Mouse (Mus musculus) gonadal fat pad, adult 2 months (tissue): Measurements from ENCODE around the gene Dact2. TPM values are rescaled to one million over a fixed set of nuclear protein-coding genes. Genes with fewer than 3 reads are reported as not detected.

ENCODE experiments used
- DNase-seq: peaks from one replicate; pipeline ENCODE4 v3.0.0-alpha.2; 2012; ENCODE audit warnings: low read depth
- polyA plus RNA-seq: library from polyadenylated mRNA; depleted of rRNA; stranded (reverse); fragments of >200 nt; gene quantifications from 2 replicates; pipeline ENCODE4 v1.2.3, GENCODE M21; 2012; rRNA removed

The Dact2 gene
- polyA plus RNA-seq, result 17.7 and 20.7 TPM in 2 replicates

DNA sequence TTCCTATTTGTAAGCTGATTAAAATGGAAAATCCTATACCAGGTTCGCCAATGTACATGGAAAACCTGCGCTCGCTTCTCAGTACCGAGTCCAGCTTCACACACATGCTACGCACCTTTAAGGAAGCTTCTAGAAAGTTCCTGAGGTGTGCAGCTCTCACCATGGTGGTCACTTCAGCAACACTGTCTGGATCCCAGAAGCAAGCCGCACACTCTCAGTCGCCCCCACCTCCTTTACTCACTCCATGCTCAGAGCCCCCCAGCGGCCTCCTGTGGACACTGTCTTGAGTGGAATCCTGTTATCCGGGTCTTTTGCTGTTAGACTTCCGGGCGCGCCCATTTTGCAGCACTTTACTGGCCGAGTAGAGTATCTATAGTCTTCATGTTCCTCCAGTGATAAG lies at the start of gene Dact2:
Gene Dact2, minus strand, starts transcription at position 244 of the 400 bp plus-strand sequence.
- DNase-seq, result no peak

- no peak for DNase-seq
Measured at GRCm38 (mm10) chr17:14252456-14252855, 48.4 kb upstream of the Dact2 start.

DNA sequence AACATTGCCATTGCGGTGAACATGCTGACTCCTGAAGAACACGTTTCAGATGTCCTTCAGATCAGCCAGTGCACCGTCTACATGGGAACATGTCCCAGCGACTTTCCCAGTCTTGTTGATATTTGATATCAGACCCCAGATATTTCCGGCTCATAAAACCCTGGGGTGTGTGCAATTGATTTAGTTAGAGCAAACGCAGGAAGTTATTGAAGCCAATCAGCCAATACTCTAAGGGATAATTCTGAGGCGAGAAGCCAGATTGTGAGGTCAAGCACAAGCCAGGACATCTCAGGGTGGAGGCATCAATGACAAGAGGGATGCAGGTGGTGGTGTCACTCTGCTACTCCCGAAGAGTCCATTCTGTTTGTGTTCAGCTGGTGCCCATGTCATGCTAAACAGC lies 46.3 kb upstream of the Dact2 start:
- no peak for DNase-seq

DNA sequence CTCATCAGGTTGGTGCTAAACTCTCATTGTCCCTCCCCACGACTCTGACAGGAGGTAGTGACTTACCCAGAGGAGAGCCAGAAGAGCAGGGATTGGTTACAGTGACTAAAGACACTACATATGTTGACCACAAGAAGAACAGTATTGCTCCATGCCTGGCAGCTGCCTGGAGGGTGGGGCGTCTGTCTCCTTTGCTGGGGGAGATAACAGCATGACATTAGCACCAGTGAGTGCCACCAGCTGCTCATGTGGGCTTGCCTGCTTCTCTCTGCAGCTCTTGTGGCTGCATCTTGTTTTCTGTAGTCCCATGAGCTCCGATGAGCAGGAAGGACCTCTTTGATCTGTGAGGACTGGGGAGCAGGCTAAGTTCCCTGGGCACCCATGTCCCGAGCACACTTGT lies 45.5 kb upstream of the Dact2 start:
- DNase-seq, result no peak

- DNase-seq, result no peak
Measured at GRCm38 (mm10) chr17:14247931-14248330, 43.8 kb upstream of the Dact2 start.

- peak; percentile 50 for DNase-seq
Measured at GRCm38 (mm10) chr17:14246266-14246665, 42.2 kb upstream of the Dact2 start.

DNA sequence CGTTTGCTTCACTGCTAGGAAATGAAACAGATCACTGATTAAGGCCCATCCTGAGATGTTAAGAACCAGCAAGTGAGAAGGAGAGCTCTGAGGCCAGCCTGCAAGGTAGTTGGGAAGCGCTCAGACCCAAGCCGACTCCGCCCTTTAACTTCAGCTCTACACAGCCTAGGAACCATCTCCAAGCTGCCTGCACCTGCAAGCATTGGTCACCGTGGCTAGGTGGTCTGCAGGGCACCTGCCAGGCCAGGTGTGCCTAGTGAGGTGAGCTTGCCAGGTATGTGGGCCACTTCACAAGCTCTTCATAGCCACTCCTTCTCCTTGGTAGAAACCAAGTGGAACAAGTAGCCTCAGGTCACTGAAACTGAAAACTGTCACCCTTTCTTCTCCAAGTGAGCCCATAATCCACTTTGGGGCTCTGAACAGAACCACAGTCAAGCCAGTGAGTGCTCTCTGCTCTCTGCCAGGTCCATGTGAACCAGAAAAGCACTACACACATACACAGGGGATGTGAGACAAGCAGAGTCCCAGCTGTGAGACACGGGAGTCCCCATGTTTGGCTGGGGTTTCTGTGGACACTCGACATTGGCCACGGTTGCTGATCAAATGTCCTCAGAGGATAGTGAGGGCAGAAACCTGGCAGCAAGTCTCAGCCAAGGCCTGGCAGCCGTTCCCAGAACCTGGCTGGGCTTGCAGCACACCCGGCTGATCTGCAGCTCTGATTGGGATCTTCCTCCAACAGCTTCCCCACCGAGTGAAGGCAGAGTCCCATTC lies 40.3 kb upstream of the Dact2 start:
- DNase-seq, result peak; percentile 49

DNA sequence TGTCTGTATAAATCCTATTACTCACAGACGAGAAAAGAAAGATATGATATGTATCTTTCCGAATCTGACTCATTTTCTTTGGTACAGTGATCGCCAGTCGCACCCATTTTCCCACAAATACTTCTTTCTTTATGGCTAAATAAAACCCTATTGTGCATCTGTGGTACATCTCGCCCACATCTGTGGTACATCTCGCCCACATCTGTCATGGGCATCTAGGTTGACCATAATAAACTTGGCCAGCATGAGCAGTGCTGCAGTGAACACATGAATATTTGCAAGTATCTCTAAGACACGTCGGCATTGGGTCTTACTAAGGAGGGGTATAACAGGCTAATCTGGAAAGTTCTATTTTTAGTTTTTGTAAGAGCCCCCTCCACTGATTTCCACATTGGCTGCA lies 38.5 kb upstream of the Dact2 start:
- no peak for DNase-seq

DNA sequence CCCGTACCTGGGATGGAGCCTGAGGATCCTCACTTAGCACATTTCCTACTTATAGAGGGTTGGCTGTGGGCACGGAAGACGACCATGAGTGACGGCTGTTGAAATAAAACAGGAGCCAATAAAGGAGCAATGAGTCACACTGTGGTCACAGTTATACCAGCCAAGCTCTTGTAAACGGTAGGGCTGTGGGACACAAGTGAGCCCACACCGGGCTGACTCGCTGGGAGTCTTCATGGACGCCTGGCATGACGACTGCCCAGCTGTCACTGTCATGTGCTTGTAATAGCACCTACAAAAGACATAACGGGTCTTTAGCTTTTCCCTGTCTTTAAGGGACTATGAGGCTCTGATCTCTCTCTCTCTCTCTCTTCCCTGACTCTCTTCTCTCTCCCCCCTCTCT lies 35.9 kb upstream of the Dact2 start:
- no peak for DNase-seq

GRCm38 (mm10) chr17:14237134-14237533 lies 33.0 kb upstream of the Dact2 start:
- DNase-seq, result no peak

DNA sequence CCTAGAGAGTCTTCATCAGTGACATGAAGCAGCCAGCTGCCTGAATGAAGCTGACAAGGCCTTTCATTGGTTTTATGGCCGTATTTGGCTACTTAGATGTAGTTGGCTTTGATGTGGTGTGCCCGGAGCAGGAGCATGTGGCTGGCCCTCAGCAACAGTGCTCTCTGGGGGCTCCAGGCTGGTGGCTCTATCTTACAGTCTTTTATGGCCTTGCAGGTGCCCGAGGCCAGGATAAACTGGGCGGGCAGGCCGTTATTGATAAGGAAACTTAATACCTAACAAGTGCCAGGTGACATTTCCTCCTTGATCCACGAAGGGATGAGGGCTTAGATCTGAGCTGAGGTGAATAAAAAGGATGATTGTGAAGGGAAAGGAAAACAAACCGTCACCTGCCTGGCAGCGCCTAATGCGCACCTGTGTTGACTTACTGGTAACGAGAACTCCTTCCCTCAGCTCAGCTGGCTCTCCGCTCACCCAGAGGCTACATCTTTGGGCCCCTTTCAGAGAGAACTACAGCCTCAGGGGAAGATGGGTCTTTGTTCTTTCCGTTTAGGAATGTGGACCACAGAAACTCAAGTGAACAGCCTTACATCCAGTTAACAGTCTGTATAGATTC lies 30.8 kb upstream of the Dact2 start:
- no peak for DNase-seq

- no peak for DNase-seq
Measured at GRCm38 (mm10) chr17:14233658-14234057, 29.6 kb upstream of the Dact2 start.

GRCm38 (mm10) chr17:14232629-14233028 lies 28.5 kb upstream of the Dact2 start:
- DNase-seq, result no peak

DNA sequence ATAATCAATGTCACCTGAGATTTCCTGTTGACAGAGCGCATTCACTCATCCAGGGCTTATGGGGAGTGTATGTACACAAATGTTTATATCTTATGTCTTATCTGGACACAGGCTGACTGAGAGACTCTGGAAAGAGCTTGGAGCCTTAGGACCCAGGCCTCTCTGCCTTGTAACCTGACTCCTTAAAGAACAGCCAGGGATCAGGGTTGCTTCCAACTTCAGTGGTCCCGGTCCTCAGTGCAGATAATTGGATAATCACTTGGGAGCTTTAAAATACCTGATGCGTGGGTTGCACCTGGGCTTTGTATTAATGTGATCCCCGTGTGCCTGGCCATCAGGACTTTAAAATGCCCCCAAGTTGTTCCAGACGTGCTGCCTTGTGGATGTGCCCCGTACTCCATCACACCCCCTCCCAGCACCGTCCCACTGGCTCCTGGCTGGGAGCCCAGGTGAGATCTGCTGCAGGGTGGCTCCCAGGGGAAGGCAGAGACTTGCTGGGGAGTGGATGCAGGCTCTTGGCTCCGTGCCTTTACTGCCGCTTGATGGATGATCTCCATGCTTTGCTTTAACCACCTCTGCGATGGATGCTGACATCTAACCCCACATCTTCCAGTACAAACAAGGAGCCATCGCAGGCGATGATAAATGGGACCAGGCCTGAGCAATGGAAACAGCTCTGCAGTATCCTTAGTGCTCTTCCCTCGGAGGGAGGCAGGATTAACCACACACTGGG lies 26.8 kb upstream of the Dact2 start:
- DNase-seq, result no peak

GRCm38 (mm10) chr17:14228381-14228780 lies 24.3 kb upstream of the Dact2 start:
- DNase-seq, result no peak

GRCm38 (mm10) chr17:14227601-14228000 lies 23.5 kb upstream of the Dact2 start:
- no peak for DNase-seq

DNA sequence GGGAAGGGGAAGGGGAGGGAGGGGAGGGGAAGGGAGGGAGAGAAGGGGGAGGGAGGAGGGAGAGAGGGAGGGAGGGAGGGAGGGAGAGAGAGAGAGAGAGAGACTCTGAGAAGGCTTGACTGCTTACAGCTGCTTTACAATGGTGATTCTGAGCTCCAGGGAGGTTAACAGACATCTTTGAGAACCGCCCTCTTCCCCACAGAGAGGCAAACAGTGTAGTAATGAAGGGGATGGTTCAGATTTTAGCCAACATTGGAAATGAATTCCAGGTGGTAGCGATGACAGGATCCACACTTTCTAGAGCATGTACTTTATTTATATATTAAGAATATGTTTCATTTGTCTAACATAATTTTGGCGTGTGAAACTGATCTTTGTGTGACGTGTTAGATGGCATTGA lies 22.7 kb upstream of the Dact2 start:
- no peak for DNase-seq

DNA sequence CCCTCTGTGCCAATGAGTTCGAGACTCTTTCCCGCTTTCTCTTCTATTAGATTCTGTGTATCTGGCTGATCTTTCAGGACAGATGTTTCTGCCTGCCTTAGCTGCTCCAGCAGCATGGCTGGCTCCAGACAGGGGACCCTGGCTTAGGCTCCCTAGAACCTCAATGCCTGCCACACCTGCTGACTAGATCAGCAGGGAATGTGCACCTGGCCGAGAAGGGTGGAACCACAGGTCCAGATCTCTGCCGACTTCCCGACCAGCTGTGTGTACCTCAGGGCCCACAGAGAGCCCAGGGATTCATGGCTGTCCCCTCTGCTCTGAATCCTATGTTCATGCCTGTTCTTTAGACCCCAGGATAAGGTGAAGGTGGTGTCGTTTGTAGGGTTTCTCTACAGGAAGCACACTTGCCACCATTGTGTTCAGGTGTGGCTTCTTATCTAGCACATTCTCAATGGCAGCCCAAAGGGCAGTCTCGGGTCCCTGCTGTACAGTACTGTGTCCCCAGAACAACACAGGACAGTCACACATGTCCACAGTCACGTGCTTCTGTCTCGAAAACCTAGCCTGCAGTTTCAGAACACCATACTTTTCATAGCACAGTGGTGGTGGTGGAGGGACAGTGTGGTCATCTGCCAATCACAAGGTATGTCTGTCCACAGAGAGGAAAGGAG lies 22.0 kb upstream of the Dact2 start:
- no peak for DNase-seq

DNA sequence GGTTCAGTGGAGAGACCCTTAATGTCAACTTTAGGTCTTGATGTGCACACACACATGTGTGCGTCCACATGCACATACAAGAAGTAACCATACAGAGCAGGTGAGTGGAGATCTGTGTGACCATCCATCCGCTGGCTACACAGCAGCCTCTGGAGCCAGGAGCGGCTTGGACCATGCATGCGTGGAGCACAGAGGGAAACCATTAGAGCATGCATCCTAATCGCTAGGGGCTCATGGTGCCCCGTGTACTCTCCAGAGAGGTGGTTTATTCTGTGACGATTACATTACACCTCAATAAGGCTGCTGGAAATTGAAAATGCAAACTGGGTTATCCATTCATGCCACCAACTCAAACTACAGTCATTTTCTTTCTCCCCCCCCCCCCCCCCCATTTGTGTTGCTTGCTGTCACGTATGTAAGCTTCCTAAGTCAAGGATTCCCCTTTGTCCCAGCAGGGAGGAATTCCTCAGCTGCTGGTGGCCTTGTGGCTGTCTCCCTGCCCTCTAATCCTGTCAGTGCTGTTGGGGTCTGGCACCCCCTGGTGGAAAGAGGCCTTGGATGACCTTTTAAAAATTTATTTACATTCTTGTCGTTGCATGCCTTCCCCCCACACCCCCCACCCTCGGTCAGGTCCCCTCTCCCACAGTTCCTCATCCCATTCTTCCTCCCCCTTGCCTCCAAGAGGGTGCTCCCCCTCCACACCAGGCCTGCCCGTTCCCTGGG lies 17.9 kb upstream of the Dact2 start:
- DNase-seq, result no peak

DNA sequence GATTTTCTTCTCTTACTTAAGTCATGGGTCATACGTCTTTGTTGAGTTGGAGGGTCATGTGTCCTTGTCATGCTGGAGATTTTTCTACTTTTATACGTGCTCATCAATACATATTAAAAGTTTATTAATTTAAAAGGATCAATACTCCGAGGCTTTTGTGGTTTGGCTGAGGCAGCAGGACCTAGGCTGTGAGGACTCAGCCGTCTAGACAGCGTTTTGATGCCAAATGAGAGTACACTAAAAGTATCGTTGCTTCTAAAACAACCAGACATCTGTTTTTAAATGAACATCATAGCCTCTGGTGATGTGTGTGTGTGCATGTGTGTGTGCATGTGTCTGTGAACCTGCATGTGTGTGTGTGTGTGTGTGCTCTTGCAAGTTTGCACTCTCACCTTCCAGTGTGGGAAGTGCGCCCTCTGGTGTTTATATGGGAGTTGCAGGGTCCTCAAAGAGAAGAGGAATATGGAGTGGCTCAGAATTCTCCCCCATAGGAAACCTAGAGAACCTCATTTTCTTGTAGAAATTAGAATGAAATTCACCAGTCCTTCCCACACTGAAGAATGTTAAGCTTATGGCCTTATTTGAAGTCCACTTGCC lies 16.6 kb upstream of the Dact2 start:
- no peak for DNase-seq

- no peak for DNase-seq
Measured at GRCm38 (mm10) chr17:14213976-14214529, 9.9 kb upstream of the Dact2 start.
